Mouse (Mus musculus) liver, postnatal 0 days (tissue): ENCODE results near the gene Vmn1r152. TPM values are rescaled to one million over a fixed set of nuclear protein-coding genes. Genes with fewer than 3 reads are reported as not detected.
"Not testable (repeated sequence)": the region's sequence is repeated elsewhere in the genome, so short reads cannot be mapped to it uniquely, and the experiment has no call there.

ENCODE experiments used
- ATAC-seq: fragments of 200-750 bp; cut with Nextera tagmentation; 2 replicates; pipeline ENCODE4 v1.8.0; 2017; ENCODE audit warnings: mild to moderate bottlenecking, moderate library complexity
- DNase-seq: peaks from one replicate; pipeline ENCODE4 v3.0.0-alpha.2; 2016
- H3K27ac ChIP-seq: fragments of 300-500 bp; sonication (generic); 2 replicates; pipeline ENCODE4 v1.5.1; 2014; ENCODE audit warnings: antibody characterized with exemption, moderate library complexity, mild to moderate bottlenecking, low read depth
- H3K27me3 ChIP-seq: fragments of 300-500 bp; sonication (generic); 2 replicates; pipeline ENCODE4 v1.6.1; 2014; ENCODE audit warnings: low read length, control low read depth, mixed read lengths; ENCODE audit not compliant: insufficient read depth
- H3K36me3 ChIP-seq: fragments of 300-500 bp; sonication (generic); replicated peaks from 2 replicates; pipeline ENCODE4 v1.6.1; 2014; ENCODE audit warnings: mild to moderate bottlenecking, control low read depth, low read length, moderate library complexity, mixed read lengths; ENCODE audit not compliant: insufficient read depth
- H3K4me1 ChIP-seq: fragments of 300-500 bp; sonication (generic); 2 replicates; pipeline ENCODE4 v1.6.1; 2014; ENCODE audit warnings: antibody characterized with exemption, mild to moderate bottlenecking, control low read depth; ENCODE audit not compliant: insufficient read depth
- H3K4me2 ChIP-seq: fragments of 300-500 bp; sonication (generic); 2 replicates; pipeline ENCODE4 v1.6.1; 2014; ENCODE audit warnings: low read depth, mild to moderate bottlenecking, low read length, moderate library complexity, mixed read lengths
- H3K4me3 ChIP-seq: fragments of 300-500 bp; sonication (generic); 2 replicates; pipeline ENCODE4 v1.5.1; 2014; ENCODE audit warnings: low read depth, low read length
- H3K9ac ChIP-seq: fragments of 300-500 bp; sonication (generic); replicated peaks from 2 replicates; pipeline ENCODE4 v1.6.1; 2014; ENCODE audit warnings: mild to moderate bottlenecking, moderate library complexity
- H3K9me3 ChIP-seq: fragments of 300-500 bp; sonication (generic); 2 replicates; pipeline ENCODE4 v1.6.1; 2016; ENCODE audit warnings: mild to moderate bottlenecking, control low read depth, low read length, mixed read lengths
- WGBS: fragments of 180-500 bp; shearing (Covaris S2); extraction: QIAGEN DNeasy Blood & Tissue Kit; methylation state at CpG from one replicate; pipeline ENCODE4 v1.1.7; 2014; ENCODE audit not compliant: insufficient replicate concordance; 5-methylcytosine and 5-hydroxymethylcytosine counted together
- polyA plus RNA-seq: library from polyadenylated mRNA; unstranded; fragments of >200 nt; fragmentation: Nextera tagmentation; extraction: Ambion mirVana; gene quantifications from 2 replicates; pipeline ENCODE4 v1.2.1, GENCODE M21; 2015

Gene Vmn1r152
- not detected in 2 replicates for polyA plus RNA-seq

DNA sequence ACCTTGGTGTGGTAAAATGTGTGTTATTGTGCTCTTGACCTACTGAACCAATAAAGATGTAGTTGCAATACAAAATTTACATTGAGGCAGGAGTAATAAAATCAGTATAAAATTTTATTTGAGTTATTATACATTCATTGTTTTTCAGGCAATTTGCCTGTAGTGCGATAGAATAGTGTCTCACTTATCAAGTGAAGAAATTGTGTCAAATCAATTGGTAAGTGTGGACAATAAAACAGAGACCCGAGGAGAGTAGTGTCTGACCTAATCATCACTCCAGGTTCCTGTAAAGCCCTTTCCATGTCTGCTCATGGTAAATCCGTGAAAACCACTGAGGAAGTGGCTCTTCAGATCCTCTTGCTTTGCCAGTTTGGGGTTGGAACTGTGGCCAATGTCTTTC, at the start of gene Vmn1r152:
Gene Vmn1r152 (plus strand): TSS at position 301 of the 400 bp plus-strand sequence.
- H3K4me1 ChIP-seq, H3K9ac ChIP-seq, H3K4me3 ChIP-seq, H3K27me3 ChIP-seq, DNase-seq, H3K9me3 ChIP-seq, H3K36me3 ChIP-seq, ATAC-seq, H3K27ac ChIP-seq, H3K4me2 ChIP-seq: not testable (repeated sequence)
- WGBS: no CpG with 5 or more reads among the region's 3 CpGs

DNA sequence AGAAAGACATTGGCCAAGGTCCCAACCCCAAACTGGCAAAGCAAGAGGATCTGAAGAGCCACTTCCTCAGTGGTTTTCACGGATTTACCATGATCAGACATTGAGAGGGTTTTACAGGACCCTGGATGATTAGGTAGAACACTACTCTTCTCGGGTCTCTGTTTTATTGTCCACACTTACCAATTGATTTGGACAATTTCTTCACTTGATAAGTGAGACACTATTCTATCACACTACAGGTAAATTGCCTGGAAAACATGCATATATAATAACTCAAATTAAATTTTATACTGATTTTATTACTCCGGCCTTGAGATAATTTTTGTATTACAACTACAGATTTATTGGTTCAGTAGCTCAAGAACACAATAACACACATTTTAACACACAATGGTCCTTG, 23.2 kb upstream of the Vmn1r152 start, which contains the start of gene Vmn1r151:
Gene Vmn1r151 (minus strand): TSS at position 101 of the 400 bp plus-strand sequence.
- not testable (repeated sequence) for ATAC-seq, H3K4me2 ChIP-seq, H3K4me3 ChIP-seq, H3K4me1 ChIP-seq, H3K36me3 ChIP-seq, H3K9ac ChIP-seq, DNase-seq, H3K9me3 ChIP-seq, H3K27me3 ChIP-seq, H3K27ac ChIP-seq
- 20% methylated on average over 1 of the region's 3 CpGs for WGBS

DNA sequence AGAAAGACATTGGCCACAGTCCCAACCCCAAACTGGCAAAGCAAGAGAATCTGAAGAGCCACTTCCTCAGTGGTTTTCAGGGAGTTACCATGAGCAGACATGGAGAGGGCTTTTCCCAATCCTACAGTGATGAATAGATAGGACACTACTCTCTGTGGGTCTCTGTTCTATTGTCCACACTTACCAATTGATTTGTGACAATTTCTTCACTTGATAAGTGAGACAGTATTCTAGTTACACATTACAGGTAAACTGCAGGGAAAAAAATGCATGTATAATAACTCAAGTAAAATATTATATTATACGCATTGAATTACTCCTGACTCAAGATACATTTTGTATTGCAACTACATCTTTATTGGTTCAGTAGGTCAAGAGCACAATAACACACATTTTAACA, 12.0 kb downstream of the Vmn1r152 start, which contains the start of gene Gm8677:
Gene Gm8677 (minus strand): TSS at position 101 of the 400 bp plus-strand sequence.
- not testable (repeated sequence) for H3K4me1 ChIP-seq, ATAC-seq, DNase-seq, H3K27ac ChIP-seq, H3K4me2 ChIP-seq, H3K9me3 ChIP-seq, H3K36me3 ChIP-seq, H3K9ac ChIP-seq, H3K4me3 ChIP-seq, H3K27me3 ChIP-seq
- no CpG with 5 or more reads among the region's 1 CpGs for WGBS

GRCm38 (mm10) chr7:22565243-22565642, 42.5 kb downstream of the Vmn1r152 start, which contains the start of gene Gm4201:
Gene Gm4201, minus strand, starts transcription at chr7:22565343.
- not testable (repeated sequence) for H3K4me3 ChIP-seq, H3K27ac ChIP-seq, H3K4me2 ChIP-seq, H3K4me1 ChIP-seq, ATAC-seq, H3K9ac ChIP-seq, DNase-seq, H3K9me3 ChIP-seq, H3K27me3 ChIP-seq, H3K36me3 ChIP-seq
- WGBS: no CpG with 5 or more reads among the region's 3 CpGs

Other genes starting within 250 kb of the Vmn1r152 start
- gene Gm4187, start 193.2 kb upstream of the Vmn1r152 start, polyA plus RNA-seq: not detected in 2 replicates
- gene Gm8660, start 151.9 kb upstream of the Vmn1r152 start, polyA plus RNA-seq: not detected in 2 replicates
- gene Vmn1r148, start 109.4 kb upstream of the Vmn1r152 start, polyA plus RNA-seq: not detected in 2 replicates
- not detected in 2 replicates for gene Vmn1r149, start 84.7 kb upstream of the Vmn1r152 start, polyA plus RNA-seq
- not detected in 2 replicates for gene Gm10665, start 58.9 kb upstream of the Vmn1r152 start, polyA plus RNA-seq
- not detected in 2 replicates for gene Vmn1r151, start 23.3 kb upstream of the Vmn1r152 start, polyA plus RNA-seq
- gene Gm8677, start 11.9 kb downstream of the Vmn1r152 start, polyA plus RNA-seq: not detected in 2 replicates
- gene Gm4201, start 42.4 kb downstream of the Vmn1r152 start, polyA plus RNA-seq: not detected in 2 replicates
- gene Gm4565, start 65.2 kb downstream of the Vmn1r152 start, polyA plus RNA-seq: not detected in 2 replicates
- not detected in 2 replicates for gene Vmn1r155, start 135.1 kb downstream of the Vmn1r152 start, polyA plus RNA-seq
- gene Gm8693, start 169.3 kb downstream of the Vmn1r152 start, polyA plus RNA-seq: not detected in 2 replicates
- gene Gm4567, start 196.7 kb downstream of the Vmn1r152 start, polyA plus RNA-seq: not detected in 2 replicates
- gene Vmn1r157, start 238.7 kb downstream of the Vmn1r152 start, polyA plus RNA-seq: not detected in 2 replicates